Mouse (Mus musculus) lung, postnatal 4 days (tissue): ENCODE data around the gene Arhgap32.

ENCODE experiments used
- DNase-seq, 2 experiments: peaks; one replicate each; pipeline ENCODE4 v3.0.0; 2021

Gene Arhgap32

DNA sequence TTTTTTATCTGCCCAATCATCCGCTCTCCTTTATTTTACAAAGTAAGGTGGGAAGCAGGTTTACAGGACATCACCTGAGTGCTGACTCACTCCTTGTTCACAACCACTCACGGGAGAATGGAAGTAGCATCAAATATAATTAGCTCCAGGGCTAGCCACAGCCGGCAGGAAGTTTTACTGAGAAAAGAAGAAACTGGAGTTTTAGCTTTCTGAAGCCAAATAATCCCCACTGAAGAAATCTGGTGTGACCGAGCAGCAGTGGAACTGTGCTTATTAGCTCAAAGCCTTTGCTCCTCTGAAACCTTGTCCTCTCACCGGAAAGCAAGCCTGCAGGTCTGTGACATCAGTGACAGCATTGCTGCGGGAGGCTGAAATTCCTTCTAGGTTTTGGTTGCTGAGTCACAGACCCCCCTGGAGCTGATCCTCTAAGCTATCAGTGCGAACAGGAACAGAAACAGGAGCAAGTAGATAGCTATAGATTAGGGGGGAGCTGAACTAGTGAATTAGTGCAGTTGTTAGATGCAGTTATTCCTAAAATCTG is 88.6 kb downstream of the Arhgap32 start:
- DNase-seq = no peak

GRCm38 (mm10) chr9:32207133-32207532 is 91.2 kb downstream of the Arhgap32 start:
- DNase-seq = no peak

DNA sequence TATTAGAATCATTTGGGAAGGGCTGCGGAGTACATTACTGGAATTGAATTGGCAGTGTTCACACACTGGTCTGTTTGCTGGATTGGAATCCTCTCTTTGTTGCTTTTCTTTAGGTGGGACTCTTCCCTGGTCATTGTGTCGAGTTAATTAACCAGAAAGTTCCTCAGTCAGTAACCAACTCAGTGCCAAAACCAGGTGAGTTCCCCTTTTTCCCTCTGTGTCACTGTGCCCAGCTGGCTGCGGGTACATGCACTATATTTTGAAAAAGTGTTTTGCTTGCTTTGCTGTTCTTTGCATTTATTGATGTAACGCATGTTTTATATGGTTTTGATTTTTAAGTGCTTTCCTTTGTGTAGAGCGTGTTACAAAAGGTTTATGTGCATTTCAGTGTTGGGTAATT is 92.1 kb downstream of the Arhgap32 start:
- no peak for DNase-seq

DNA sequence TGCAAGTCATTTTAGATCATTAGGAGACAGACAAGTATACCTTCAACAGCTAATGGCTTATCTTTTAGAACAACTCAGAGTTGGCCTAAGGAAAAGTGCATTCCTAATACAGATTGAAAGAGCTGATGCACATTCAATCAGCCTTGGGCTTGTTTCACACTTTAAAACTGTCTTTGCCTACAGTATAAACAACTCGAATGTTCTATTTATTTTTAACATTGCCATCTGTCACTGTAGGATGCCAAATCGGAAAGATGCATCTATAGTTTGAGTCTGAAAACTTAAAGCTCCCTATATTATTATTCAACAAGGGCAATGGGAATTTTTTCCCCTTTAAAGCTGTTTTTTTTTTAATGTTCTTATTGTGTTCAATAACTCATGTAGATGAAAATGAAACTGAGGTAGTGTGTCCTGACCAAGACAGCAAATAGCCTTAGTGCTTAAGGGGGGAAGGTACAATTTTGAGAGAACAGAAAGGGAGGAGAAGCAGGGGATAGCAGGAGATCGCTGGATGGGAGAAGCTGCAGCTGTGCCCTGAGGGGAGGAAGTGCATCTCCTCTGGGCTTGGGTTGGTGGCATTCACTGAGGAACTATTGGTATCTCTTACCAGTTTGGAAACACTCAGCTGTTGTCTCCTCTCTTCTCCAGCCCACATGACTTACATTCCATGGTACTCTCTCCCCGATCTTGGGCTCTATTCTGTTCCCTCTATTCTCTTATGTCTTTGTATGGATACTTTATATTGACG is 101.1 kb downstream of the Arhgap32 start:
- no peak for DNase-seq

DNA sequence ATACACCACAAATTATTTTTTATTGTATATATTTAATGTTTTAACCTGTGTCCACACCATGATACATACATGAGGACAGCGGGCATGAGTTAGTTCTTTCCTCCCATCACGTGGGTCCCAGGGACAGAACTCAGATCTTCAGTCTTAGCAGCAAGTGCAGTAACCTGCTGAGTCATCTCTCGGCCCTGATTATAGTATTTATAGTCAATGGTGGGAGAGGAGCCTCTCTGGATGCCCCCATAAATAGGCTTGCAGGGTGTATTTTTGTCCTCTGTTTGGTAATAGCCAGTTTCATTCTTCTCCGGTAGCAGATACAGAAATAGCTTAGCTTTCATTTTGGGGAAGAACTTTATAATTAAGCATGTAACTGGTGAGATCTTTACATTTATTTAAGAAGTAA is 103.5 kb downstream of the Arhgap32 start:
- DNase-seq = no peak

DNA sequence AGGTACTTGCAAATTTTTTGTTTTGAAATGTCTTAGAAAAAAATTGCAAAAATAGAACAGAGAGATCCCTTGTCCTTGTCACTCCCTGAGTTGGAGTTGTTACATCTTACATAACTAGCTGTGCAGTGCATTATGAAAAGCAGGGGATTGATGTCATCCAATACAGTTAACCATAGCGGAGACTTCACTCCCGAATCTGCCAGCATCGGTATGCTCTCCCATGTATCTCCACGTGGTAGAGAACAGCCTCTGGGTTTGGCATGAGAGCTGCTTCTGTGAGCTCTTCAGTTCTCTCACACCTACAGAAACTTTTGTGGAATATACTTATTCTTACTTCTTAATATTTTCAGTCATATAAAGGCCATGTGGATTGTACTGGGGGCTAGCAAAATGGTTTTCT is 106.2 kb downstream of the Arhgap32 start:
- DNase-seq = no peak

GRCm38 (mm10) chr9:32223739-32224529 is 108.0 kb downstream of the Arhgap32 start:
- peak; percentile 57 to 76 for DNase-seq

DNA sequence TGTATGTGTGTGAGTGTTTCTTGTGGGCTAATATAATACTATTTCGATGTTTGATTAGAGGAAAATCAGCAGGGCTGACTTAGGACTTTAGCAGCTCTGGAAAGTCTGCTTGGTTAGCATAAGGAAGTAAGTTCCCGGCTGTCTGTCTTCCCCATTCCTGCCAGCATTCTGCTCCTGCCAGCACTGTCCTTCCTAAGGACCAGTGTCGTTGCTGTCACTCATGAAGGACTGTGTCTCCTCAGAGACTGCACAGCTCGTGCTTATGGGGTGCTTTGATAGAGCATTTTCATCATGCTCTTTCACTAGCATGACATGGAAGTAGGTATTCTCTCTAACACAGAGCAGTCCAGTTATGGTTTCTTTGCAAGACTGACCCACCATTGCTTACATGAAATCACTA is 109.0 kb downstream of the Arhgap32 start:
- no peak for DNase-seq

DNA sequence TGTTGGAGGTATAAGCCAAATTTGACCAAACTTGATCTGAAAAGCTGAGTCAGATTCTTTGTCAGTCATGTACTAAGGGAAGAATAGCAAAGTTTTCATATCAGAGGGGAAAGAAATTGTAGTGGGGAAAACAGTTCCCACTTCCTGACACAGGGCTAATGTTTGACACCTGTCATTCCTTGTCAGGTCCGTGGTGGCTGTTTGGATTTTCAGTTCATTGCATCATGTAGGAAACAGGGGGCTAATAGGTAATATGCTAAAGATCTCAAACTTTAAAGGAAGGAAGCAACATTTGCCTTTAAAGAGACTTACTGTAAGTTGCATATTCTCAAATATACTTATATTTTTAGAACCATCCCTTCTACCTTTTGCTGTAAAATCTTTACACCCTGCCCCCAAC is 109.6 kb downstream of the Arhgap32 start:
- DNase-seq = no peak

- DNase-seq = no peak
Observed at GRCm38 (mm10) chr9:32227034-32227433, 111.1 kb downstream of the Arhgap32 start.

GRCm38 (mm10) chr9:32233593-32233992 is 117.7 kb downstream of the Arhgap32 start:
- DNase-seq = no peak

- no peak for DNase-seq
Observed at GRCm38 (mm10) chr9:32234767-32235489, 119.0 kb downstream of the Arhgap32 start.

DNA sequence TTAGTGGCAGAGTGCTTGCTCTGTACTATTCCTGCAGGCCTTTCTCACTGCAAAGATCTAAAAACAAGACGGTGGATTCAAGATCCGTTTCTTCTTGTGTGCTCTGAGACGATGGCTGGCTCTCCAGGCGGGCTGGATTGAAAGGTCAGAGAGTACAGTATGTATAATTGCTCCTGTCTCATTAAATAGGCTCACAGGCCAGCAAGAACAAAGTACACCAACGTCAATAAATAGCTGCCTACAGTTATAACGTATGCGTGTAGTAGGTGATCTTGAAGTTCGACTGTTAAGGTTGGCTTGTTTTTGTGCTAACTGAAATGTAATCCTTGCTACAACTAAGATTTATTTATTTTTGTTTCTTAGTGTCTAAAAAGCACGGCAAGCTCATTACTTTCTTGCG is 123.0 kb downstream of the Arhgap32 start:
- no peak for DNase-seq

DNA sequence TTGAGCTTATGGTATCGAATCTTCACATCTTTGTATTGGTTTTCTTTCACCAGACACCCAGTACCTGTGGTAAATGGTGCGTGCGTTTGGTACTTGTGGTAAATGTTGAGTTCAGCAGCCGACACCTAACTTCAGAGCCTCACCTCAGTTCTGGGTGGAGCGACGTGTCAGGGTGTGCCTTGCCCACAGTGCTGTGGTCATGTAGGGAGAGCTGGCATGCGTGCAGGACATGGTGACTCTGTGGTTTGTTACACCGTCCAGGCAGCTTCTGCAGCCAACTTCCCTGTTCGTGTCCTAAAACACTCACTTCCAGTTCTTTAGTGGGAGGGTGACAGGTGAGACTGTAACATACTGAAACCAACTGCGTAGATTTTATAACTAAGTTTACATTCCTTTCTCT is 123.5 kb downstream of the Arhgap32 start:
- DNase-seq = no peak

DNA sequence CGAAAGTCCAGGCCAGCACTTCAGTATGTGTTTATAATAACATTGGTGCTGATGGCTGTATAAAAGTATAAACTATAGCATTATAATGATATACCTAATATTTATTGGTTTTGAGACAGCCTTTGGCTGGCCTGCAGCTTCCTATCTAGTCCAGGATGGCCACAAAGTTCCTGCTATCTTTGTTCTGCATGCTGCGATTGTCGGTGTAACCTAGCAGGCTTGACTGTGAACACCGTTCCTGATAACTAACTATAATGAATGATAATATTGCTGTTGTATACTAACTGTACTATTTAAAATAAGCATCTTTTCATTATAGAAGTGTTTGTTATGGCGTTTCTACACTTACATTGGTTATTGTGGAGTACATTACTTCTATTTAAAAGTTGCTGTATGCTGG is 124.5 kb downstream of the Arhgap32 start:
- no peak for DNase-seq

DNA sequence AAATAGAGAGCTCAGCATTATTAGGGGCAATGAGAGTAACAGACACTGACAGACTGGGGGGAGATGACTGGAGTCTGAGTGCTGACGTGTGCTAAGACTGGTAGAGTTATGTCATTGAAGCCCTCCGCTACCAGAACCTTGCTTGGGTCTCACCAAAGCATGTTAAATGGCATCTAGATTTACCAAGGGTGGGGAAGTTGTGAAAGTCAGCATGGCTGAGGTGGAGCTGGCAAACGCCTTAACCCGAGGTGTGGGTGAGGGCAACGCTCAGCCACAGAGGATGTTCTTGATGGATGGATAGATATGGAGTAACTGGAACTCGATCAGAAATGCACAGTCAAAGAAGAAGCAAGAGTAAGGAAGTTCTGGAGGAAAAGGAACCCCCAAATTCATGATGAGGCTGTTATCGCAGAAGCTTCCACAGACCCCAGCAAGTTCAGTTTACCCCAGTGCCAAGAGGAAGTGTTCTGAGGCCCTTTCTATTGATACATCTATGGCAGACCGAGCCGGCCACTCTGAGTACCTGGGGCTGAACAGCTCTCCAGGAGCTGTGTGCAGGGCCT is 125.8 kb downstream of the Arhgap32 start:
- DNase-seq = no peak

DNA sequence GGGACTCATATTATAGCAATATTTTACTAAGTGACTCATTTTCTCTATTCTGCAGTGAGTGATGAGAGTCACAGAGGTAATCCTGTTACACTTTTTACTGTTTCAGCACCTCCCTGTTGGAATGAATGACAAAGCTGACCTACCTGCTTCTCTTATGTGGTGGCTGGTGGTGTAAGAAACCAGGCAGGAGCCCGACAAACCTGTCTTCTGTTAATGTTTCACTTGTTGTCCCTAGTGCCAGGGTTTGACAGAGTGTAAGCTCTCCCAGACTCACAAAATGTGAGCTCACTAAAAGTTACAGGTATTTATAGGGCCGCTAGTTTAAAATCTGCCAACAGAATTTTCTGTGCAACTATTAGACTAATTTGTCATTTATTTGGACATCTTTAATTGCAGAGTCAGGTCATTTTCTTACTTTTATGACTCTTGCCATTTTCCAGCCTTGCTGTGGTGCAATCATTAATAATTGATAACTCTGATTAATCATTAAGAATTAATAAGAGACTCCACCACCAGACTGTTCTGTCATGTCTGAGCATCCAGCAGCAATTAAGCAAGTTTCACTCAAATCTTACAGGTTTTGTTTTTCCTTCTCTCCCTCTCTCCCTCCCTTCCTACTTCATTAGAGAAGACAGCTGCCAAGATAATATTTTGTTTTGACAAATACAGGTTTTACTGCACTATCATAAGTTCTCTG is 127.1 kb downstream of the Arhgap32 start:
- no peak for DNase-seq

GRCm38 (mm10) chr9:32245237-32245636 is 129.3 kb downstream of the Arhgap32 start:
- no peak for DNase-seq

DNA sequence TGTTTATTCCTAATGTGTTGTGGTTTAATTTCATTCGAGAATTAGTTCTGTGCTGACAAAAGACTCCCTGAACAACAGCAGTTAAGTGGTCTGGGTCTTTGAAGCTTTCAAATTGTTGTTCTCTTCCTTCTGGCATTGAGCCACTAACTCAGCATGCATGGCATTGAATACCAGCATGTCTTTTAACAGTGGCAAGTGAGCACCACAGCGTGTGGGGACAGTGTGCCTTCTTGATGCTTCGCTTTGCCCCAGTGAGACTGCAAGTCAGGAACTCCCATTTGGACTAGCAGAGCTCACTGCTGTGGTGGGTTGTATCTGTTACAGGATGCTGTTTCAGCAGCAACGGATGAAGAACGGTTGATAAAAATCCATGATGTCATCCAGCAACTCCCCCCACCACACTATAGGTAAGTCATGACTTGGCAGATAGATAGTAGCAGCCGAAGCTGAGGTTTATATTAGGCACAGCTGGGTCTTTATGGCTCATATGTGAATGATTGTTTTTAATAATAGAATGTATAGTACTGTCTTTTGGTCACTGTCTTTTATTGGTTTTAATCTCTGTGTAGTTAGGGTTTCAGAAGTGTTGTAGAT is 130.3 kb downstream of the Arhgap32 start:
- no peak for DNase-seq

DNA sequence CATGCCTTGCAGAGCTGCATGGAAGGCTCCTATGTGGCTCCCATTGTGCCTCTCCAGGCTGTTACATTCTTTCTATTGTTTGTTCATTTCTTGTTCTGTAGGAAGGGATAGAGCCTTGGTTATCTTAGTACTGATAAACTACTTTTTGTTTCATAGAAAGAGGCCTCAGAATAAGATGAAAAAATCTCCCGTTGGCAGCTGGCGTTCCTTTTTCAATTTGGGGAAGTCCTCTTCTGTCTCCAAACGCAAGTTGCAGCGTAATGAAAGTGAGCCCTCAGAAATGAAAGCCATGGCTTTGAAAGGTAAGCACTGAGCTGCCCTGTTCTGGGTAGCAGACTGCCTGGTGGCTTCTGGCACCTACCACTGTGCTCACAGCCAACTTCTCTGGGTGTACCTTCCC is 134.6 kb downstream of the Arhgap32 start:
- no peak for DNase-seq

DNA sequence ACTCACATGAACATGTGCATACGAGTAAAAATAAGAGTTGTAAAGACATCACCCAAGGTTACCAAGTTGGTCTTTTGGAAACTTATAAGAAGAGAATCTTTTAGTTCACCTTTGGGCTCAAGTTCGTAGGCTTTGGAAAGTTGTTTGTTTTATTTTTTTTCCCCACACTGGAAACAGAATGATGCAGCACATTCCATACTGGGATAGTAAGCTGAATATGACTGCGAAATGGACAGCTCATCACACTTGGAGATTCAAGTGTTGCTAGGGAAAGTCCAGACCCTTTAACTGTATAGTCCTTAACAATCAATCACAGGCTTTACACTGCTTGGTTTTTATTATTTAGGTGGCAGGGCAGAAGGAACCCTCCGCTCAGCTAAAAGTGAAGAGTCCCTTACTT is 137.8 kb downstream of the Arhgap32 start:
- DNase-seq = no peak

DNA sequence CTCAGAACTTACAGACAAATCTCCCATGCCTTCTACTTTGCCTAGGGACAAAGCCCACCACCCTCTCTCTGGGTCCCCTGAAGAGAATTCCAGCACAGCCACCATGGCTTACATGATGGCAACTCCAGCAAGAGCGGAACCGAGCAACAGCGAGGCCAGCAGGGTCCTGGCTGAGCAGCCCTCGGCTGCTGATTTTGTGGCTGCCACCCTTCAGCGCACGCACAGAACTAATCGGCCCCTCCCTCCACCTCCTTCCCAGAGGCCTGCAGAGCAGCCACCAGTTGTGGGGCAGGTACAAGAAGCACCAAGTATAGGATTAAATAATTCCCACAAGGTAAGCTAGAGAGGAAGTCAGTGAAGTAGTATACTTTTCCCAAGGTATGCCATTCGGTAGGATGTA is 141.4 kb downstream of the Arhgap32 start:
- DNase-seq = no peak
